ENCODE assay signal across 8 mouse cellular contexts in genomic region chr3:127257969-127258368, GRCm38 (mm10).
DNase-seq lines count a peak whose midpoint lies in the region; ATAC-seq and TF ChIP-seq lines count a peak whose summit lies in the region.

No protein-coding gene starts in this region.

- no peaks in the 10 kb centered on the region for H3K9me3 ChIP-seq in heart, embryonic 11.5 days (replicated peaks; ENCODE audit: control insufficient read depth, low read length)
- H3K9me3 ChIP-seq in neural tube, embryonic 13.5 days: no peaks in the 10 kb centered on the region

- no peak for TF ChIP-seq CTCF in lung, adult 2 months (IDR thresholded peaks at IDR 0.05; ENCODE audit: insufficient read depth, low read length)

- H3K9ac ChIP-seq in heart, embryonic 11.5 days (ENCODE audit: low read depth, low read length): peak overlapping the region; percentile 71
- peak overlapping the region; percentile 51 for H3K9ac ChIP-seq in neural tube, embryonic 13.5 days

- peak overlapping the region; percentile 47 for H3K27ac ChIP-seq in heart, embryonic 11.5 days (ENCODE audit: low read depth, low read length)
- H3K27ac ChIP-seq in neural tube, embryonic 13.5 days (replicated peaks): peak overlapping the region; percentile 81

- ATAC-seq in heart, embryonic 11.5 days (replicated peaks; ENCODE audit: insufficient number of reproducible peaks, low FRiP score, low TSS enrichment): peak; percentile 52
- ATAC-seq in neural tube, embryonic 13.5 days (ENCODE audit: low read depth): peak; percentile 54

- peak; percentile 5 for DNase-seq in lung, adult 2 months
- no peak for DNase-seq in lung, adult 18-20 months
- DNase-seq in cerebellum, adult 9-10 months: peak; percentile 74
- DNase-seq in kidney, postnatal 10 days: peak; percentile 39
- no peak for DNase-seq in T-cell, adult 2 months (ENCODE audit: low spot score)
- DNase-seq in left cerebral cortex, adult 9 months (ENCODE audit: low spot score in 2 of 2): no peak

- peaks cover 3% of the 10 kb centered on the region; the same call in 1 of the 2 replicates for H3K4me1 ChIP-seq in lung, adult 2 months (ENCODE audit: control insufficient read depth, insufficient read depth, low read length)
- 0 out of 2 replicates have a peak, but pooled peaks cover 2% of the 10 kb centered on the region for H3K4me1 ChIP-seq in heart, embryonic 11.5 days (ENCODE audit: control insufficient read depth, insufficient read depth, low read length)
- peaks cover 32% of the 10 kb centered on the region for H3K4me1 ChIP-seq in neural tube, embryonic 13.5 days (replicated peaks)

- H3K36me3 ChIP-seq in heart, embryonic 11.5 days (ENCODE audit: control insufficient read depth, insufficient read depth, low read length): no peaks in the 10 kb centered on the region
- no peaks in the 10 kb centered on the region for H3K36me3 ChIP-seq in neural tube, embryonic 13.5 days

- TF ChIP-seq POLR2A in lung, adult 2 months (IDR thresholded peaks at IDR 0.05; ENCODE audit: borderline replicate concordance, extremely low read depth, low read depth, low read length): no peak

- 2% methylated on average over 18 of the region's 18 CpGs for WGBS in lung, adult 2 months
- 3% methylated on average over 18 of the region's 18 CpGs for WGBS in heart, embryonic 11.5 days (ENCODE audit: insufficient replicate concordance)
- WGBS in neural tube, embryonic 13.5 days: under 1% methylated on average over 9 of the region's 18 CpGs

- H3K4me2 ChIP-seq in heart, embryonic 11.5 days: peak overlapping the region; percentile 73
- peak overlapping the region; percentile 63 for H3K4me2 ChIP-seq in neural tube, embryonic 13.5 days

- peak overlapping the region; percentile 15 for H3K4me3 ChIP-seq in lung, adult 2 months (replicated peaks; ENCODE audit: extremely low read depth, low read depth, low read length)
- peak overlapping the region; percentile 54 for H3K4me3 ChIP-seq in heart, embryonic 11.5 days (ENCODE audit: low read depth, low read length)
- H3K4me3 ChIP-seq in neural tube, embryonic 13.5 days: peak overlapping the region; percentile 36

- H3K27me3 ChIP-seq in heart, embryonic 11.5 days (ENCODE audit: control insufficient read depth, insufficient read depth, low read length): no peaks in the 10 kb centered on the region
- H3K27me3 ChIP-seq in neural tube, embryonic 13.5 days: no peaks in the 10 kb centered on the region

Comparison
In these comparisons a context has a peak if more than half of its experiments do, and no peak if none do; other contexts are left out.
1. DNase-seq: peak in lung, adult 2 months (single experiment), cerebellum, adult 9-10 months (single experiment) and kidney, postnatal 10 days (single experiment); none in lung, adult 18-20 months (0 of 2), T-cell, adult 2 months (single experiment) and left cerebral cortex, adult 9 months (0 of 2).
2. Peak in every context shown above with its lines, with median percentiles within 50 percentile points of each other: H3K4me3 ChIP-seq.